Mouse (Mus musculus): ENCODE results near the gene Ucn. TPM values are rescaled to one million over a fixed set of nuclear protein-coding genes. Genes with fewer than 3 reads are reported as not detected.
A peak's percentile ranks its signal among the peaks of the same experiment; 100 is the strongest.

Ucn gene
- not detected in 2 replicates for polyA plus RNA-seq (2015; fragmentation: Nextera tagmentation; extraction: Ambion mirVana)

- Histone ChIP-seq H3K9me3 (ENCODE audit: control insufficient read depth, low read length) (no peaks in the 10 kb centered on the region), H3K4me2 (ENCODE audit: low read length) (peak within 1 kb of the TSS; percentile 58), H3K9ac (ENCODE audit: low read depth, low read length) (0 out of 2 replicates have a peak within 1 kb of the TSS, but pooled peaks have one; percentile 36), H3K27ac (ENCODE audit: low read depth, low read length) (no peak within 1 kb of the TSS), H3K27me3 (replicated peaks; ENCODE audit: control insufficient read depth, insufficient read depth, low read length) (peaks cover 51% of the 10 kb centered on the region), H3K4me3 (ENCODE audit: low read length) (peak within 1 kb of the TSS; percentile 35), H3K4me1 (ENCODE audit: control insufficient read depth, insufficient read depth, low read depth, low read length) (peaks cover 16% of the 10 kb centered on the region), H3K36me3 (ENCODE audit: control insufficient read depth, insufficient read depth, low read length) (peaks cover 1% of the 10 kb centered on the region; the same call in 1 of the 2 replicates)
- ATAC-seq = 0 out of 2 replicates have a peak, but pooled peaks have one; percentile 20
- 1% methylated on average over 52 of the region's 52 CpGs for WGBS
Observed at GRCm38 (mm10) chr5:31138241-31138967, at the start of gene Ucn. Gene Ucn, minus strand, starts transcription at chr5:31138829.

GRCm38 (mm10) chr5:31183678-31184077 lies 45.0 kb upstream of the Ucn start:
- Histone ChIP-seq H3K9ac (ENCODE audit: low read depth, low read length) (no peak overlapping the region), H3K27ac (ENCODE audit: low read depth, low read length) (no peak overlapping the region), H3K4me1 (ENCODE audit: control insufficient read depth, insufficient read depth, low read depth, low read length) (peaks cover 4% of the 10 kb centered on the region; the same call in 1 of the 2 replicates), H3K9me3 (ENCODE audit: control insufficient read depth, low read length) (no peaks in the 10 kb centered on the region), H3K4me2 (ENCODE audit: low read length) (no peak overlapping the region), H3K27me3 (replicated peaks; ENCODE audit: control insufficient read depth, insufficient read depth, low read length) (no peaks in the 10 kb centered on the region), H3K36me3 (ENCODE audit: control insufficient read depth, insufficient read depth, low read length) (peaks cover 19% of the 10 kb centered on the region), H3K4me3 (ENCODE audit: low read length) (no peak overlapping the region)
- WGBS = 61% methylated on average over 4 of the region's 4 CpGs
- no peak for ATAC-seq

- H3K4me1 ChIP-seq (ENCODE audit: control insufficient read depth, insufficient read depth, low read depth, low read length) = peaks cover 7% of the 10 kb centered on the region; the same call in 1 of the 2 replicates
- no peaks in the 10 kb centered on the region for H3K9me3 ChIP-seq (ENCODE audit: control insufficient read depth, low read length)
- no peak overlapping the region for H3K4me2 ChIP-seq (ENCODE audit: low read length)
- 93% methylated on average over 9 of the region's 9 CpGs for WGBS
- H3K36me3 ChIP-seq (ENCODE audit: control insufficient read depth, insufficient read depth, low read length) = no peaks in the 10 kb centered on the region
- H3K27ac ChIP-seq (ENCODE audit: low read depth, low read length) = no peak overlapping the region
- H3K9ac ChIP-seq (ENCODE audit: low read depth, low read length) = no peak overlapping the region
- no peak overlapping the region for H3K4me3 ChIP-seq (ENCODE audit: low read length)
- ATAC-seq = no peak
- H3K27me3 ChIP-seq (replicated peaks; ENCODE audit: control insufficient read depth, insufficient read depth, low read length) = no peaks in the 10 kb centered on the region
Observed at GRCm38 (mm10) chr5:31181183-31181770, 42.6 kb upstream of the Ucn start.

GRCm38 (mm10) chr5:31179766-31180630 lies 41.4 kb upstream of the Ucn start, which contains the start of the genes Gm29609 and Gtf3c2:
Gene Gm29609, minus strand, starts transcription at chr5:31179911.
Gene Gtf3c2, minus strand, starts transcription at chr5:31180144.
- Histone ChIP-seq H3K4me2 (ENCODE audit: low read length) (peak within 1 kb of the TSS; percentile 92), H3K27me3 (replicated peaks; ENCODE audit: control insufficient read depth, insufficient read depth, low read length) (no peaks in the 10 kb centered on the region), H3K4me1 (ENCODE audit: control insufficient read depth, insufficient read depth, low read depth, low read length) (peaks cover 7% of the 10 kb centered on the region; the same call in 1 of the 2 replicates), H3K27ac (ENCODE audit: low read depth, low read length) (peak within 1 kb of the TSS; percentile 98), H3K9me3 (ENCODE audit: control insufficient read depth, low read length) (no peaks in the 10 kb centered on the region), H3K9ac (ENCODE audit: low read depth, low read length) (peak within 1 kb of the TSS; percentile 84), H3K36me3 (ENCODE audit: control insufficient read depth, insufficient read depth, low read length) (no peaks in the 10 kb centered on the region), H3K4me3 (ENCODE audit: low read length) (peak within 1 kb of the TSS; percentile 90)
- peak; percentile 99 for ATAC-seq
- WGBS = under 1% methylated on average over 59 of the region's 59 CpGs

- ATAC-seq = peak; percentile 9
- peaks cover under 1% of the 10 kb centered on the region for H3K36me3 ChIP-seq (ENCODE audit: control insufficient read depth, insufficient read depth, low read length)
- H3K4me1 ChIP-seq (ENCODE audit: control insufficient read depth, insufficient read depth, low read depth, low read length) = peaks cover 7% of the 10 kb centered on the region; the same call in 1 of the 2 replicates
- H3K4me3 ChIP-seq (ENCODE audit: low read length) = peak overlapping the region; percentile 90
- peak overlapping the region; percentile 98 for H3K27ac ChIP-seq (ENCODE audit: low read depth, low read length)
- peak overlapping the region; percentile 92 for H3K4me2 ChIP-seq (ENCODE audit: low read length)
- peak overlapping the region; percentile 84 for H3K9ac ChIP-seq (ENCODE audit: low read depth, low read length)
- under 1% methylated on average over 25 of the region's 25 CpGs for WGBS
- no peaks in the 10 kb centered on the region for H3K9me3 ChIP-seq (ENCODE audit: control insufficient read depth, low read length)
- H3K27me3 ChIP-seq (replicated peaks; ENCODE audit: control insufficient read depth, insufficient read depth, low read length) = no peaks in the 10 kb centered on the region
Observed at GRCm38 (mm10) chr5:31179301-31179765, 40.7 kb upstream of the Ucn start.

- Histone ChIP-seq H3K27me3 (replicated peaks; ENCODE audit: control insufficient read depth, insufficient read depth, low read length) (no peaks in the 10 kb centered on the region), H3K9me3 (ENCODE audit: control insufficient read depth, low read length) (no peaks in the 10 kb centered on the region), H3K9ac (ENCODE audit: low read depth, low read length) (no peak overlapping the region), H3K4me3 (ENCODE audit: low read length) (no peak overlapping the region), H3K36me3 (ENCODE audit: control insufficient read depth, insufficient read depth, low read length) (peaks cover 47% of the 10 kb centered on the region), H3K4me1 (ENCODE audit: control insufficient read depth, insufficient read depth, low read depth, low read length) (no peaks in the 10 kb centered on the region), H3K4me2 (ENCODE audit: low read length) (no peak overlapping the region), H3K27ac (ENCODE audit: low read depth, low read length) (no peak overlapping the region)
- no peak for ATAC-seq
- 93% methylated on average over 4 of the region's 4 CpGs for WGBS
Observed at GRCm38 (mm10) chr5:31168630-31169029, 30.0 kb upstream of the Ucn start.

GRCm38 (mm10) chr5:31164878-31165277 lies 26.2 kb upstream of the Ucn start:
- Histone ChIP-seq H3K4me3 (ENCODE audit: low read length) (no peak overlapping the region), H3K4me1 (ENCODE audit: control insufficient read depth, insufficient read depth, low read depth, low read length) (no peaks in the 10 kb centered on the region), H3K9me3 (ENCODE audit: control insufficient read depth, low read length) (no peaks in the 10 kb centered on the region), H3K27me3 (replicated peaks; ENCODE audit: control insufficient read depth, insufficient read depth, low read length) (no peaks in the 10 kb centered on the region), H3K9ac (ENCODE audit: low read depth, low read length) (no peak overlapping the region), H3K27ac (ENCODE audit: low read depth, low read length) (no peak overlapping the region), H3K36me3 (ENCODE audit: control insufficient read depth, insufficient read depth, low read length) (peaks cover 46% of the 10 kb centered on the region), H3K4me2 (ENCODE audit: low read length) (no peak overlapping the region)
- no peak for ATAC-seq
- 96% methylated on average over 1 of the region's 1 CpGs for WGBS

GRCm38 (mm10) chr5:31162462-31162861 lies 23.8 kb upstream of the Ucn start:
- ATAC-seq = no peak
- H3K4me3 ChIP-seq (ENCODE audit: low read length) = no peak overlapping the region
- H3K4me1 ChIP-seq (ENCODE audit: control insufficient read depth, insufficient read depth, low read depth, low read length) = no peaks in the 10 kb centered on the region
- no peaks in the 10 kb centered on the region for H3K27me3 ChIP-seq (replicated peaks; ENCODE audit: control insufficient read depth, insufficient read depth, low read length)
- peaks cover 60% of the 10 kb centered on the region for H3K36me3 ChIP-seq (ENCODE audit: control insufficient read depth, insufficient read depth, low read length)
- no peak overlapping the region for H3K27ac ChIP-seq (ENCODE audit: low read depth, low read length)
- H3K9ac ChIP-seq (ENCODE audit: low read depth, low read length) = no peak overlapping the region
- no peak overlapping the region for H3K4me2 ChIP-seq (ENCODE audit: low read length)
- H3K9me3 ChIP-seq (ENCODE audit: control insufficient read depth, low read length) = no peaks in the 10 kb centered on the region
